Mouse (Mus musculus) lung, embryonic 14.5 days (tissue): ENCODE measurements at regions not wholly inside any gene's neighbourhood (a gene's known extent, or its start where the extent isn't known, plus 50 kb on each side); places are given as distances from the start of the nearest gene placed in this dataset.

Experiments
- ATAC-seq: fragments of 200-750 bp; cut with Nextera tagmentation; 2 replicates; pipeline ENCODE4 v1.8.0; 2017; ENCODE audit warnings: mild to moderate bottlenecking, moderate TSS enrichment, moderate library complexity; ENCODE audit not compliant: insufficient read depth
- DNase-seq: peaks from one replicate; pipeline ENCODE4 v3.0.0-alpha.2; 2015
- H3K27ac ChIP-seq: fragments of 300-500 bp; sonication (generic); 2 replicates; pipeline ENCODE4 v1.5.1; 2014; ENCODE audit warnings: low read depth, mild to moderate bottlenecking, moderate library complexity
- H3K27me3 ChIP-seq: fragments of 300-500 bp; sonication (generic); 2 replicates; pipeline ENCODE4 v1.6.1; 2014; ENCODE audit warnings: low read length, control low read depth; ENCODE audit not compliant: insufficient read depth
- H3K36me3 ChIP-seq: fragments of 300-500 bp; sonication (generic); 2 replicates; pipeline ENCODE4 v1.6.1; 2014; ENCODE audit warnings: control low read depth; ENCODE audit not compliant: insufficient read depth
- H3K4me1 ChIP-seq: fragments of 300-500 bp; sonication (generic); 2 replicates; pipeline ENCODE4 v1.6.1; 2014; ENCODE audit warnings: antibody characterized with exemption, control low read depth; ENCODE audit not compliant: insufficient read depth
- H3K4me2 ChIP-seq: fragments of 300-500 bp; sonication (generic); 2 replicates; pipeline ENCODE4 v1.6.1; 2014; ENCODE audit warnings: mild to moderate bottlenecking
- H3K4me3 ChIP-seq: fragments of 300-500 bp; sonication (generic); 2 replicates; pipeline ENCODE4 v1.5.1; 2014; ENCODE audit warnings: low read depth, low read length
- H3K9ac ChIP-seq: fragments of 300-500 bp; sonication (generic); 2 replicates; pipeline ENCODE4 v1.6.1; 2014
- H3K9me3 ChIP-seq: fragments of 300-500 bp; sonication (generic); 2 replicates; pipeline ENCODE4 v1.6.1; 2016; ENCODE audit warnings: low read depth, low read length, control low read depth
- CTCF ChIP-seq: IDR thresholded peaks from 2 replicates; pipeline ENCODE4 v1.5.1; 2016; ENCODE audit warnings: antibody characterized with exemption, low read depth
- WGBS: fragments of 180-500 bp; shearing (Covaris S2); extraction: QIAGEN DNeasy Blood & Tissue Kit; methylation state at CpG from one replicate; pipeline ENCODE4 v1.1.7; 2014; 5-methylcytosine and 5-hydroxymethylcytosine counted together

DNA sequence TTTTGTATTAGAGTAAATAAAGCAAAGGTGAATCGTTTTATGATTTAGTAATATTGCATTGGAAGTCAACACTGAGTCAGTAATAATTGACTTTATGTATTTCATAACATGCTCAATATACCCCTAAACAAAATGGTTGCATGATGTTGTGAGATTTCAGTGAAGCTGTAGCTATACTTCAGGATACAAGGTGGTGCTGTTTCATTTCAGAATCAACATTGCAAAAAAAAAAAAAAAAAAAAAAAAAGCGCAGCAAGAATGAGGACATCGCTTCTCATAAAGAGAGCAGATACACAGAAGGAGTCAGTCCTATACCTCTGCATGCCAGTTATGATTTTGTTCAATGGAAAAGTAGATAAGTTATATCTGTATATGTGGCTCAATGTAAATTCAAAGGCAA, 389.7 kb upstream of the Manea start:
- no peaks in the 10 kb centered on the region for H3K4me1 ChIP-seq
- WGBS, result 77% methylated on average over 3 of the region's 3 CpGs
- no peak for ATAC-seq

DNA sequence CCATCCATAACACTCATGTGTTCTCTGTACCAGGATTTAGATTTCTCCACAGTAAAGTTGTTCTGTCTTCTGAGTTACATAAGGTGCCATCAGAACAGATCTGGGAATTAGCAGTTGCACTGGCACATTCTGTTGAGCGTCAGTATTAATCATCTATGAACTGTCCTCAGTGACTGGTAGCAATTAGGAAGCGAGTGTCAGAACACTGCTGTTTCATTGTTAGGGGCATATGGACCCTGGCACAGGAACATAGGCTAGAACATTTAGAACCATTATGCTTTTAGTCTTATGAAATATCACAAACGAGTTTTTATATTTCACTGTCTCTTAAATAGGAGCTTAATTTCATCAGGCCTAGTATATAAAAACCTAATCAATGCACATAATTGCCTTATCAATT, 367.7 kb upstream of the Manea start:
- ATAC-seq (no peak), DNase-seq (no peak)
- 71% methylated on average over 3 of the region's 3 CpGs for WGBS
- H3K4me1 ChIP-seq, result no peaks in the 10 kb centered on the region
- H3K36me3 ChIP-seq, result no peaks in the 10 kb centered on the region
- H3K9me3 ChIP-seq, result no peaks in the 10 kb centered on the region
- no peaks in the 10 kb centered on the region for H3K27me3 ChIP-seq
- H3K9ac ChIP-seq, result no peak overlapping the region
- no peak overlapping the region for H3K27ac ChIP-seq
- H3K4me2 ChIP-seq, result no peak overlapping the region
- TF ChIP-seq CTCF, result no peak
- no peak overlapping the region for H3K4me3 ChIP-seq

More for the DNA sequence above, 389.7 kb upstream of the Manea start:
- no peak overlapping the region for H3K4me2 ChIP-seq
- no peaks in the 10 kb centered on the region for H3K27me3 ChIP-seq
- H3K27ac ChIP-seq, result no peak overlapping the region
- no peak for TF ChIP-seq CTCF
- no peaks in the 10 kb centered on the region for H3K9me3 ChIP-seq
- no peak for DNase-seq
- no peak overlapping the region for H3K9ac ChIP-seq
- no peak overlapping the region for H3K4me3 ChIP-seq
- H3K36me3 ChIP-seq, result no peaks in the 10 kb centered on the region

DNA sequence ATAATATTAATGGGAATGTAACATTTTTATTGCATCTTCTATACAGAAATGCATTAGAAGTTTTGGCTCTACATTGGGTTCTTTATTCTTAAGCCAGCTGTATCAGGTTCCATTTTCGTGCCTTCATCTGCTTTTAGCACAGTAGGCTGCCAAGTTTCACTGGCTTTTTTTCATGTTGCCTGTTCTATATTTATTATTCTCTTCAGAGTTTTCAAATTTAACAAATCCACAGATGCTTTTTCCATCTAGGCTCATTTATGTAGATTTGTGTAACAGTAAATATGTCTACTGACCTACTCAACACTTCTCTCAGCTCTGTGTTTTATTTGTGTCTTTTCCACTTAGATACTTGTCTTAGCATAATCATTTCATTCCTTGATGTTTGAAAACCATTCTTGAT, 363.3 kb upstream of the Manea start:
- DNase-seq, result no peak
- Histone ChIP-seq H3K9me3 (no peaks in the 10 kb centered on the region), H3K4me1 (no peaks in the 10 kb centered on the region), H3K9ac (no peak overlapping the region), H3K36me3 (no peaks in the 10 kb centered on the region), H3K4me3 (no peak overlapping the region), H3K4me2 (no peak overlapping the region), H3K27me3 (no peaks in the 10 kb centered on the region), H3K27ac (no peak overlapping the region)
- ATAC-seq, result no peak
- 57% methylated on average over 1 of the region's 1 CpGs for WGBS
- no peak for TF ChIP-seq CTCF

DNA sequence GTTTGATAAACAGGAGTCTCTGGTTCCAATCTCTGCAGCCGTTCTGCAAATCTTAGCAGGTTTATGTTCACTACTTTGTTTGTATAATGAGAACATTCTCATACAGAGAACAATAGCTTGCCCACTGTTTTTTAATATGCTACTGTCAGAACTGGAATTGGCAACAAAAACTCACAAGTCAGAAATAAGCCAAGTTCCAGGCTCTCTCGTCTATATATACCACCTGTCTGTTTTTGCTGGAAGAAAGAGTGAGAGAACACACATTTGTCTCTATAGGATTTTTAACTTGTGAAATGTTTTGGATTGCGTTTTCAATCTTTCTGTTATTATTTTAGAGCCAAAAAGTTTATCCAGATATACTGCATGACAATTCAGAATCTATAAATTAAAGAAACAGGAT, 349.3 kb upstream of the Manea start:
- Histone ChIP-seq H3K9me3 (no peaks in the 10 kb centered on the region), H3K4me3 (no peak overlapping the region), H3K4me1 (no peaks in the 10 kb centered on the region), H3K27me3 (no peaks in the 10 kb centered on the region), H3K9ac (no peak overlapping the region), H3K4me2 (no peak overlapping the region), H3K36me3 (no peaks in the 10 kb centered on the region), H3K27ac (no peak overlapping the region)
- no peak for DNase-seq
- no peak for TF ChIP-seq CTCF
- no peak for ATAC-seq
- WGBS, result 53% methylated on average over 3 of the region's 3 CpGs
